12 mouse cellular contexts compared by ENCODE assay signal in genomic region chr2:37818761-37819525, GRCm38 (mm10). TPM values are rescaled to one million over a fixed set of nuclear protein-coding genes. Genes with fewer than 3 reads are reported as not detected.
DNase-seq lines count a peak whose midpoint lies in the region; ATAC-seq lines count a peak whose summit lies in the region.
"Had no signal": no experiment of that assay in that cellular context is flagged by ENCODE, and none has a peak within 500 bp of the region (broad histone marks: within the 10 kb centered on the region; RNA-seq: fewer than 3 reads in every experiment).

No protein-coding gene starts in this region.

- no peak overlapping the region for H3K27ac ChIP-seq in neural tube, embryonic 12.5 days
- peak overlapping the region; percentile 45 for H3K27ac ChIP-seq in forebrain, embryonic 16.5 days (ENCODE audit: low read length)
- peak overlapping the region; percentile 14; the same call in 1 of the 2 replicates for H3K27ac ChIP-seq in neural tube, embryonic 15.5 days (replicated peaks)

- no peak for DNase-seq in neural tube, embryonic 10.5 days (ENCODE audit: extremely low spot score, low spot score)
- DNase-seq in layer of hippocampus, postnatal 36 days: peak; percentile 42 to 49
- no peak for DNase-seq in thymus, adult 18-20 months
- no peak for DNase-seq in thymus, postnatal 0 days (ENCODE audit: low spot score)
- no peak for DNase-seq in frontal cortex, postnatal 36 days (ENCODE audit: low spot score in 2 of 2)
- DNase-seq: cerebellum, postnatal 14 days; kidney, postnatal 14 days; lung, adult 18-20 months had no signal

- peaks cover 26% of the 10 kb centered on the region for H3K4me1 ChIP-seq in neural tube, embryonic 12.5 days
- H3K4me1 ChIP-seq in forebrain, embryonic 16.5 days (replicated peaks; ENCODE audit: control insufficient read depth, insufficient read depth, low read length): peaks cover 34% of the 10 kb centered on the region
- peaks cover 36% of the 10 kb centered on the region for H3K4me1 ChIP-seq in neural tube, embryonic 15.5 days

- peak; percentile 31; the same call in 1 of the 2 replicates for ATAC-seq in neural tube, embryonic 12.5 days (ENCODE audit: low FRiP score, low read depth)
- peak; percentile 65 for ATAC-seq in forebrain, embryonic 16.5 days
- ATAC-seq in neural tube, embryonic 15.5 days (ENCODE audit: low FRiP score): peak; percentile 18; the same call in 1 of the 2 replicates

- H3K4me2 ChIP-seq in neural tube, embryonic 12.5 days (replicated peaks): no peak overlapping the region
- H3K4me2 ChIP-seq in forebrain, embryonic 16.5 days (ENCODE audit: low read length): no peak overlapping the region
- no peak overlapping the region for H3K4me2 ChIP-seq in neural tube, embryonic 15.5 days

- WGBS in neural tube, embryonic 12.5 days: 10% methylated on average over 5 of the region's 5 CpGs
- WGBS in forebrain, embryonic 16.5 days: 5% methylated on average over 5 of the region's 5 CpGs
- 9% methylated on average over 5 of the region's 5 CpGs for WGBS in neural tube, embryonic 15.5 days

- H3K36me3 ChIP-seq in neural tube, embryonic 12.5 days: no peaks in the 10 kb centered on the region
- H3K36me3 ChIP-seq in forebrain, embryonic 16.5 days (ENCODE audit: control insufficient read depth, insufficient read depth): no peaks in the 10 kb centered on the region
- H3K36me3 ChIP-seq in neural tube, embryonic 15.5 days: 0 out of 2 replicates have a peak, but pooled peaks cover 5% of the 10 kb centered on the region

- no peaks in the 10 kb centered on the region for H3K9me3 ChIP-seq in neural tube, embryonic 12.5 days
- no peaks in the 10 kb centered on the region for H3K9me3 ChIP-seq in forebrain, embryonic 16.5 days (ENCODE audit: control insufficient read depth, low read length)
- no peaks in the 10 kb centered on the region for H3K9me3 ChIP-seq in neural tube, embryonic 15.5 days (replicated peaks)

- no peaks in the 10 kb centered on the region for H3K27me3 ChIP-seq in neural tube, embryonic 12.5 days (replicated peaks)
- H3K27me3 ChIP-seq in forebrain, embryonic 16.5 days (replicated peaks; ENCODE audit: control insufficient read depth, insufficient read depth, low read length): no peaks in the 10 kb centered on the region
- no peaks in the 10 kb centered on the region for H3K27me3 ChIP-seq in neural tube, embryonic 15.5 days (replicated peaks)

- no peak overlapping the region for H3K9ac ChIP-seq in neural tube, embryonic 12.5 days
- H3K9ac ChIP-seq in forebrain, embryonic 16.5 days (replicated peaks; ENCODE audit: low read depth, low read length): 0 out of 2 replicates have a peak overlapping the region, but pooled peaks have one; percentile 4
- H3K9ac ChIP-seq in neural tube, embryonic 15.5 days (replicated peaks): no peak overlapping the region

- no peak overlapping the region for H3K4me3 ChIP-seq in neural tube, embryonic 12.5 days
- H3K4me3 ChIP-seq in forebrain, embryonic 16.5 days (replicated peaks; ENCODE audit: low read length): no peak overlapping the region
- H3K4me3 ChIP-seq in neural tube, embryonic 15.5 days (replicated peaks): no peak overlapping the region

RNA-seq across cellular contexts. Expression of gene Crb2, which starts 42.9 kb away (rescaled TPM):
- 9.1 and 9.5 TPM in 2 replicates for polyA plus RNA-seq in neural tube, embryonic 12.5 days (2016; fragmentation: Nextera tagmentation; extraction: Ambion mirVana)
- polyA plus RNA-seq in forebrain, embryonic 16.5 days (2015; fragmentation: Nextera tagmentation; extraction: Ambion mirVana): 5.0 and 5.7 TPM in 2 replicates
- 1 to 10 TPM; 3.3 TPM for total RNA-seq in layer of hippocampus, postnatal 36 days (2021)
- 2.5 and 2.6 TPM in 2 replicates for polyA plus RNA-seq in neural tube, embryonic 15.5 days (2015; fragmentation: Nextera tagmentation; extraction: Ambion mirVana)
- 0.10 and 0.17 TPM in 2 replicates for polyA plus RNA-seq in thymus, postnatal 0 days (2015; fragmentation: Nextera tagmentation; extraction: Ambion mirVana)
- total RNA-seq: granulocyte monocyte progenitor cell, adult 5-6 weeks had no signal

Comparison
In these comparisons a context has a peak if more than half of its experiments do, and no peak if none do; other contexts are left out.
1. DNase-seq: peak in layer of hippocampus, postnatal 36 days (2 of 2); none in neural tube, embryonic 10.5 days (single experiment), thymus, adult 18-20 months (0 of 2), thymus, postnatal 0 days (single experiment) and frontal cortex, postnatal 36 days (0 of 2).
2. Peak in every context shown above with its lines, with median percentiles within 50 percentile points of each other: ATAC-seq.